ENCODE assay signal across 22 mouse cellular contexts in the genomic region with DNA sequence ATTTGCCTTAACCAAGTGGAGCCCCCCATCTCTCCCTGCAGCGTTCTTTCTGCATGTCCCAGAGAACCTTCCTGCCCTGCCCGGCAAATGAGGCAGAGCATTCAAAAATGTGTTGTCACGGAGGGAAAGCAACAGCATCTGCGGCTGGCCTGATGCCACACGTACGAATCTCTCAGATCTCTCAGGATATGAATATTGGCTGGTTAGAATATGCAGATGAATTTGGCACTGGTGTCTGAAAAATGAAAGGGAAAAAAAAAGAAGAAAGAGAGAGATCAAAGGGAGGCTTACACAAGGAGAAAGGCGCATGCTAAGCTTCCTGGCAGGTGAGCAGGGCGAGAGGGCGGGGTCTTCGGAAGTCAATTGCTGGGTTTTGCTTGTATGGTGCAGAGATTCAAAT.
DNase-seq lines count a peak whose midpoint lies in the region; ATAC-seq lines count a peak whose summit lies in the region.
"Had no signal": no experiment of that assay in that cellular context is flagged by ENCODE, and none has a peak within 500 bp of the region (broad histone marks: within the 10 kb centered on the region; RNA-seq: fewer than 3 reads in every experiment).

No protein-coding gene starts in this region.

- no peaks in the 10 kb centered on the region for H3K9me3 ChIP-seq in forebrain, embryonic 15.5 days
- H3K9me3 ChIP-seq in forebrain, embryonic 10.5 days, result no peaks in the 10 kb centered on the region
- H3K9me3 ChIP-seq in heart, embryonic 12.5 days (replicated peaks), result no peaks in the 10 kb centered on the region
- H3K9me3 ChIP-seq: embryonic facial prominence, embryonic 13.5 days; limb, embryonic 15.5 days; lung, embryonic 15.5 days had no signal

- H3K36me3 ChIP-seq in forebrain, embryonic 15.5 days, result no peaks in the 10 kb centered on the region
- no peaks in the 10 kb centered on the region for H3K36me3 ChIP-seq in forebrain, embryonic 10.5 days (replicated peaks)
- no peaks in the 10 kb centered on the region for H3K36me3 ChIP-seq in heart, embryonic 12.5 days
- H3K36me3 ChIP-seq: embryonic facial prominence, embryonic 13.5 days; limb, embryonic 15.5 days; lung, embryonic 15.5 days had no signal

- no peak overlapping the region for H3K4me2 ChIP-seq in forebrain, embryonic 15.5 days (replicated peaks)
- no peak overlapping the region for H3K4me2 ChIP-seq in heart, embryonic 12.5 days
- H3K4me2 ChIP-seq: embryonic facial prominence, embryonic 13.5 days; limb, embryonic 15.5 days; lung, embryonic 15.5 days had no signal

- H3K27me3 ChIP-seq in forebrain, embryonic 15.5 days, result no peaks in the 10 kb centered on the region
- peaks cover 78% of the 10 kb centered on the region for H3K27me3 ChIP-seq in forebrain, embryonic 10.5 days (ENCODE audit: poor library complexity, severe bottlenecking)
- 0 out of 2 replicates have a peak, but pooled peaks cover 3% of the 10 kb centered on the region for H3K27me3 ChIP-seq in heart, embryonic 12.5 days (replicated peaks)
- H3K27me3 ChIP-seq: limb, embryonic 15.5 days; lung, embryonic 15.5 days had no signal

- WGBS in forebrain, embryonic 15.5 days, result 54% methylated on average over 10 of the region's 10 CpGs
- WGBS in forebrain, embryonic 10.5 days, result 82% methylated on average over 10 of the region's 10 CpGs
- WGBS in heart, embryonic 12.5 days, result 66% methylated on average over 10 of the region's 10 CpGs

- ATAC-seq in forebrain, embryonic 15.5 days (replicated peaks), result no peak
- ATAC-seq in heart, embryonic 12.5 days (ENCODE audit: insufficient number of reproducible peaks, low FRiP score), result no peak

- intact Hi-C loops in heart, postnatal 14 days (cut with DNase I), result no loop called here

- H3K9ac ChIP-seq in forebrain, embryonic 15.5 days (replicated peaks), result no peak overlapping the region
- H3K9ac ChIP-seq in heart, embryonic 12.5 days, result no peak overlapping the region
- H3K9ac ChIP-seq: embryonic facial prominence, embryonic 13.5 days; limb, embryonic 15.5 days; liver, embryonic 14.5 days; lung, embryonic 15.5 days had no signal

- peaks cover 18% of the 10 kb centered on the region for H3K4me1 ChIP-seq in forebrain, embryonic 15.5 days
- H3K4me1 ChIP-seq in forebrain, embryonic 10.5 days, result peaks cover 14% of the 10 kb centered on the region
- peaks cover under 1% of the 10 kb centered on the region; the same call in 1 of the 2 replicates for H3K4me1 ChIP-seq in heart, embryonic 12.5 days (replicated peaks)

- H3K4me3 ChIP-seq in forebrain, embryonic 15.5 days, result no peak overlapping the region
- H3K4me3 ChIP-seq in forebrain, embryonic 10.5 days, result no peak overlapping the region
- H3K4me3 ChIP-seq in heart, embryonic 12.5 days, result no peak overlapping the region
- H3K4me3 ChIP-seq: embryonic facial prominence, embryonic 13.5 days; erythroblast, embryonic 14.5 days; gastrocnemius, adult 2 months; limb, embryonic 15.5 days; lung, embryonic 15.5 days had no signal

- DNase-seq in forebrain, embryonic 10.5 days (ENCODE audit: extremely low spot score, low spot score), result no peak
- DNase-seq in right cerebral cortex, postnatal 10 days (ENCODE audit: low spot score in 2 of 2), result peak; percentile 69 to 76
- DNase-seq in right cerebral cortex, adult 18-20 months, result no peak
- DNase-seq in T-cell, adult 2 months (ENCODE audit: low spot score), result peak; percentile 49
- DNase-seq in induced T-regulatory cell, adult 2 months (ENCODE audit: low read depth), result peak; percentile 33
- DNase-seq in heart, postnatal 14 days, result no peak
- DNase-seq: adrenal gland, postnatal 14 days; cerebellum, adult 11 months; cerebellum, adult 9-11 months; embryo, embryonic 11 days; gastrocnemius, adult 2 months; kidney, adult 2 months; layer of hippocampus, adult 9-11 months; lung, postnatal 36 days had no signal

- H3K27ac ChIP-seq in forebrain, embryonic 15.5 days (replicated peaks), result peak overlapping the region; percentile 69
- H3K27ac ChIP-seq in forebrain, embryonic 10.5 days, result no peak overlapping the region
- no peak overlapping the region for H3K27ac ChIP-seq in heart, embryonic 12.5 days (ENCODE audit: poor library complexity, severe bottlenecking)
- H3K27ac ChIP-seq: embryonic facial prominence, embryonic 13.5 days; gastrocnemius, adult 2 months; kidney, postnatal 0 days; limb, embryonic 15.5 days; liver, embryonic 14.5 days; lung, embryonic 15.5 days had no signal

Comparison
In these comparisons a context has a peak if more than half of its experiments do, and no peak if none do; other contexts are left out.
1. DNase-seq: peak in right cerebral cortex, postnatal 10 days (2 of 2), T-cell, adult 2 months (single experiment) and induced T-regulatory cell, adult 2 months (single experiment); none in forebrain, embryonic 10.5 days (single experiment), right cerebral cortex, adult 18-20 months (single experiment) and heart, postnatal 14 days (0 of 2).